Mouse (Mus musculus): Measurements from ENCODE around the gene Cyp2s1.
A peak's percentile ranks its signal among the peaks of the same experiment; 100 is the strongest.
"Not testable (repeated sequence)": the region's sequence is repeated elsewhere in the genome, so short reads cannot be mapped to it uniquely, and the experiment has no call there.

Cyp2s1 gene

GRCm38 (mm10) chr7:25805631-25806343 lies 10.9 kb downstream of the Cyp2s1 start:
- peak; percentile 65 to 68 for DNase-seq

GRCm38 (mm10) chr7:25804792-25805191 lies 11.9 kb downstream of the Cyp2s1 start:
- no peak for DNase-seq

- DNase-seq, result no peak
These were observed 13.3 kb downstream of the Cyp2s1 start for GRCm38 (mm10) chr7:25803460-25803859.

- DNase-seq, result no peak
These were observed 14.2 kb downstream of the Cyp2s1 start for GRCm38 (mm10) chr7:25802241-25803125.

- no peak for DNase-seq
These were observed 15.7 kb downstream of the Cyp2s1 start for GRCm38 (mm10) chr7:25801031-25801430.

- DNase-seq, result no peak
These were observed 17.3 kb downstream of the Cyp2s1 start for GRCm38 (mm10) chr7:25799369-25799768.

- no peak for DNase-seq
These were observed 18.2 kb downstream of the Cyp2s1 start for GRCm38 (mm10) chr7:25798540-25798939.

- DNase-seq, result no peak
These were observed 21.9 kb downstream of the Cyp2s1 start for GRCm38 (mm10) chr7:25794775-25795174.

- no peak for DNase-seq
These were observed 23.0 kb downstream of the Cyp2s1 start for GRCm38 (mm10) chr7:25793679-25794078.

GRCm38 (mm10) chr7:25792966-25793365 lies 23.7 kb downstream of the Cyp2s1 start:
- not testable (repeated sequence) for DNase-seq

GRCm38 (mm10) chr7:25790615-25791014 lies 26.1 kb downstream of the Cyp2s1 start:
- no peak for DNase-seq

- DNase-seq, result no peak
These were observed 27.6 kb downstream of the Cyp2s1 start for GRCm38 (mm10) chr7:25789129-25789440.

- peak; percentile 16 to 26 for DNase-seq
These were observed 28.2 kb downstream of the Cyp2s1 start, which contains the start of gene Axl for GRCm38 (mm10) chr7:25788220-25789128. TSS of gene Axl (minus strand) at chr7:25788705.

- DNase-seq, result no peak
These were observed 29.1 kb downstream of the Cyp2s1 start for GRCm38 (mm10) chr7:25787456-25788219.

GRCm38 (mm10) chr7:25786974-25787373 lies 29.7 kb downstream of the Cyp2s1 start:
- DNase-seq, result no peak

- no peak for DNase-seq
These were observed 31.0 kb downstream of the Cyp2s1 start for GRCm38 (mm10) chr7:25785752-25786151.

- DNase-seq, result no peak
These were observed 31.9 kb downstream of the Cyp2s1 start for GRCm38 (mm10) chr7:25784808-25785207.

- no peak for DNase-seq
These were observed 33.0 kb downstream of the Cyp2s1 start for GRCm38 (mm10) chr7:25783746-25784145.

- DNase-seq, result no peak
These were observed 34.0 kb downstream of the Cyp2s1 start for GRCm38 (mm10) chr7:25782744-25783143.

GRCm38 (mm10) chr7:25781937-25782610 lies 34.6 kb downstream of the Cyp2s1 start:
- no peak for DNase-seq

GRCm38 (mm10) chr7:25781321-25781936 lies 35.3 kb downstream of the Cyp2s1 start:
- no peak for DNase-seq

Measured in cerebellum, adult 18-20 months (tissue).